17 mouse cellular contexts compared by ENCODE assay signal in genomic region chr2:44147486-44147885, GRCm38 (mm10).
DNase-seq lines count a peak whose midpoint lies in the region; ATAC-seq and TF ChIP-seq lines count a peak whose summit lies in the region.
"Had no signal": no experiment of that assay in that cellular context is flagged by ENCODE, and none has a peak within 500 bp of the region (broad histone marks: within the 10 kb centered on the region; RNA-seq: fewer than 3 reads in every experiment).

No protein-coding gene starts in this region.

- WGBS in intestine, embryonic 14.5 days, result 39% methylated on average over 5 of the region's 5 CpGs
- WGBS in intestine, postnatal 0 days, result 43% methylated on average over 5 of the region's 5 CpGs
- WGBS in lung, embryonic 15.5 days, result 36% methylated on average over 5 of the region's 5 CpGs
- WGBS in lung, adult 2 months, result 53% methylated on average over 5 of the region's 5 CpGs
- 56% methylated on average over 5 of the region's 5 CpGs for WGBS in kidney, postnatal 0 days
- 52% methylated on average over 5 of the region's 5 CpGs for WGBS in stomach, embryonic 15.5 days

- no peak for TF ChIP-seq POLR2A in lung, adult 2 months (IDR thresholded peaks at IDR 0.05; ENCODE audit: borderline replicate concordance, extremely low read depth, low read depth, low read length)

- no peaks in the 10 kb centered on the region for H3K27me3 ChIP-seq in intestine, embryonic 14.5 days (replicated peaks; ENCODE audit: control insufficient read depth, insufficient read depth, low read length)
- no peaks in the 10 kb centered on the region for H3K27me3 ChIP-seq in intestine, postnatal 0 days (replicated peaks; ENCODE audit: control insufficient read depth, insufficient read depth, low read length)
- no peaks in the 10 kb centered on the region for H3K27me3 ChIP-seq in lung, embryonic 15.5 days
- no peaks in the 10 kb centered on the region for H3K27me3 ChIP-seq in kidney, postnatal 0 days (ENCODE audit: insufficient read depth, low read length)
- H3K27me3 ChIP-seq in stomach, embryonic 15.5 days (replicated peaks), result no peaks in the 10 kb centered on the region
- H3K27me3 ChIP-seq: forebrain, embryonic 12.5 days; neural tube, embryonic 12.5 days had no signal

- no peak for TF ChIP-seq CTCF in intestine, postnatal 0 days (IDR thresholded peaks at IDR 0.05; ENCODE audit: low read depth)
- TF ChIP-seq CTCF in lung, adult 2 months (IDR thresholded peaks at IDR 0.05; ENCODE audit: insufficient read depth, low read length), result no peak
- no peak for TF ChIP-seq CTCF in kidney, postnatal 0 days (IDR thresholded peaks at IDR 0.05; ENCODE audit: low read depth)

- peak overlapping the region; percentile 58 for H3K27ac ChIP-seq in intestine, embryonic 14.5 days (ENCODE audit: low read depth)
- no peak overlapping the region for H3K27ac ChIP-seq in intestine, postnatal 0 days (ENCODE audit: low read depth, low read length)
- H3K27ac ChIP-seq in lung, embryonic 15.5 days, result peak overlapping the region; percentile 95
- peak overlapping the region; percentile 75 for H3K27ac ChIP-seq in kidney, postnatal 0 days
- peak overlapping the region; percentile 72 for H3K27ac ChIP-seq in stomach, embryonic 15.5 days
- H3K27ac ChIP-seq: forebrain, embryonic 12.5 days; hindbrain, embryonic 14.5 days; neural tube, embryonic 12.5 days had no signal

- H3K4me3 ChIP-seq in intestine, embryonic 14.5 days (ENCODE audit: low read depth, low read length), result no peak overlapping the region
- H3K4me3 ChIP-seq in intestine, postnatal 0 days (ENCODE audit: low read depth, low read length), result no peak overlapping the region
- no peak overlapping the region for H3K4me3 ChIP-seq in lung, embryonic 15.5 days
- no peak overlapping the region for H3K4me3 ChIP-seq in lung, adult 2 months (replicated peaks; ENCODE audit: extremely low read depth, low read depth, low read length)
- no peak overlapping the region for H3K4me3 ChIP-seq in kidney, postnatal 0 days (replicated peaks; ENCODE audit: low read depth, low read length)
- no peak overlapping the region for H3K4me3 ChIP-seq in stomach, embryonic 15.5 days (replicated peaks)
- H3K4me3 ChIP-seq: forebrain, embryonic 12.5 days; midbrain, embryonic 10.5 days; neural tube, embryonic 12.5 days had no signal

- H3K9me3 ChIP-seq in intestine, embryonic 14.5 days (ENCODE audit: control insufficient read depth, low read length), result no peaks in the 10 kb centered on the region
- H3K9me3 ChIP-seq in intestine, postnatal 0 days (ENCODE audit: control insufficient read depth), result no peaks in the 10 kb centered on the region
- H3K9me3 ChIP-seq in lung, embryonic 15.5 days, result no peaks in the 10 kb centered on the region
- H3K9me3 ChIP-seq in kidney, postnatal 0 days (replicated peaks; ENCODE audit: low read length), result no peaks in the 10 kb centered on the region
- no peaks in the 10 kb centered on the region for H3K9me3 ChIP-seq in stomach, embryonic 15.5 days
- H3K9me3 ChIP-seq: forebrain, embryonic 12.5 days; G1E; midbrain, embryonic 10.5 days; neural tube, embryonic 12.5 days had no signal

- H3K4me1 ChIP-seq in intestine, embryonic 14.5 days (replicated peaks; ENCODE audit: control insufficient read depth, insufficient read depth, low read length), result peaks cover 11% of the 10 kb centered on the region; the same call in 1 of the 2 replicates
- H3K4me1 ChIP-seq in intestine, postnatal 0 days (replicated peaks; ENCODE audit: control insufficient read depth, insufficient read depth, low read length), result no peaks in the 10 kb centered on the region
- H3K4me1 ChIP-seq in lung, embryonic 15.5 days, result peaks cover 7% of the 10 kb centered on the region
- H3K4me1 ChIP-seq in lung, adult 2 months (ENCODE audit: control insufficient read depth, insufficient read depth, low read length), result no peaks in the 10 kb centered on the region; the same call in 1 of the 2 replicates
- H3K4me1 ChIP-seq in kidney, postnatal 0 days (replicated peaks; ENCODE audit: insufficient read depth, low read length), result no peaks in the 10 kb centered on the region
- no peaks in the 10 kb centered on the region for H3K4me1 ChIP-seq in stomach, embryonic 15.5 days
- H3K4me1 ChIP-seq: forebrain, embryonic 12.5 days; neural tube, embryonic 12.5 days had no signal

- no peak for ATAC-seq in intestine, embryonic 14.5 days (replicated peaks; ENCODE audit: low FRiP score, low TSS enrichment, low read depth)
- no peak for ATAC-seq in intestine, postnatal 0 days
- no peak for ATAC-seq in lung, embryonic 15.5 days (ENCODE audit: borderline replicate concordance, extremely low read depth, low FRiP score, low TSS enrichment)
- ATAC-seq in kidney, postnatal 0 days (replicated peaks; ENCODE audit: low FRiP score, low read depth), result no peak
- no peak for ATAC-seq in stomach, embryonic 15.5 days (ENCODE audit: insufficient read depth, low FRiP score, low read depth)
- ATAC-seq: CD4-positive, CD25-positive, alpha-beta regulatory T cell, adult 4 months had no signal

- no peak overlapping the region for H3K9ac ChIP-seq in intestine, embryonic 14.5 days (ENCODE audit: low read length)
- H3K9ac ChIP-seq in intestine, postnatal 0 days (ENCODE audit: low read depth, low read length), result no peak overlapping the region
- no peak overlapping the region for H3K9ac ChIP-seq in lung, embryonic 15.5 days
- H3K9ac ChIP-seq in kidney, postnatal 0 days (ENCODE audit: low read depth, low read length), result no peak overlapping the region
- H3K9ac ChIP-seq in stomach, embryonic 15.5 days, result no peak overlapping the region
- H3K9ac ChIP-seq: forebrain, embryonic 12.5 days; hindbrain, embryonic 14.5 days; neural tube, embryonic 12.5 days had no signal

- no peaks in the 10 kb centered on the region for H3K36me3 ChIP-seq in intestine, embryonic 14.5 days (ENCODE audit: control insufficient read depth, insufficient read depth, low read length)
- no peaks in the 10 kb centered on the region for H3K36me3 ChIP-seq in intestine, postnatal 0 days (ENCODE audit: control insufficient read depth, insufficient read depth)
- no peaks in the 10 kb centered on the region for H3K36me3 ChIP-seq in lung, embryonic 15.5 days
- no peaks in the 10 kb centered on the region for H3K36me3 ChIP-seq in kidney, postnatal 0 days (ENCODE audit: insufficient read depth, low read length)
- no peaks in the 10 kb centered on the region for H3K36me3 ChIP-seq in stomach, embryonic 15.5 days
- H3K36me3 ChIP-seq: forebrain, embryonic 12.5 days; G1E; midbrain, embryonic 10.5 days; neural tube, embryonic 12.5 days had no signal

- no peak for DNase-seq in intestine, embryonic 14.5 days (ENCODE audit: low spot score)
- DNase-seq in lung, adult 2 months, result no peak
- DNase-seq in kidney, postnatal 0 days (ENCODE audit: low spot score), result peak; percentile 83
- DNase-seq in left cerebral cortex, adult 18-20 months (ENCODE audit: low spot score in 2 of 2), result no peak
- DNase-seq: cerebellum, adult 9-10 months; liver; spleen, adult 18-20 months; thymus, postnatal 14 days had no signal

- H3K4me2 ChIP-seq in intestine, embryonic 14.5 days (ENCODE audit: low read length), result no peak overlapping the region
- H3K4me2 ChIP-seq in intestine, postnatal 0 days (replicated peaks; ENCODE audit: low read depth), result no peak overlapping the region
- H3K4me2 ChIP-seq in lung, embryonic 15.5 days, result no peak overlapping the region
- H3K4me2 ChIP-seq in kidney, postnatal 0 days (ENCODE audit: low read length), result no peak overlapping the region
- H3K4me2 ChIP-seq in stomach, embryonic 15.5 days, result no peak overlapping the region
- H3K4me2 ChIP-seq: forebrain, embryonic 12.5 days; hindbrain, embryonic 14.5 days; neural tube, embryonic 12.5 days had no signal
